Mouse (Mus musculus) liver, adult (tissue): ENCODE data around the gene Gpat2.

Experiments
- GATA4 ChIP-seq: IDR thresholded peaks from 2 replicates; pipeline ENCODE4 v1.6.1; 2014; ENCODE audit warnings: mild to moderate bottlenecking, low read length; ENCODE audit not compliant: insufficient replicate concordance

The Gpat2 gene

DNA sequence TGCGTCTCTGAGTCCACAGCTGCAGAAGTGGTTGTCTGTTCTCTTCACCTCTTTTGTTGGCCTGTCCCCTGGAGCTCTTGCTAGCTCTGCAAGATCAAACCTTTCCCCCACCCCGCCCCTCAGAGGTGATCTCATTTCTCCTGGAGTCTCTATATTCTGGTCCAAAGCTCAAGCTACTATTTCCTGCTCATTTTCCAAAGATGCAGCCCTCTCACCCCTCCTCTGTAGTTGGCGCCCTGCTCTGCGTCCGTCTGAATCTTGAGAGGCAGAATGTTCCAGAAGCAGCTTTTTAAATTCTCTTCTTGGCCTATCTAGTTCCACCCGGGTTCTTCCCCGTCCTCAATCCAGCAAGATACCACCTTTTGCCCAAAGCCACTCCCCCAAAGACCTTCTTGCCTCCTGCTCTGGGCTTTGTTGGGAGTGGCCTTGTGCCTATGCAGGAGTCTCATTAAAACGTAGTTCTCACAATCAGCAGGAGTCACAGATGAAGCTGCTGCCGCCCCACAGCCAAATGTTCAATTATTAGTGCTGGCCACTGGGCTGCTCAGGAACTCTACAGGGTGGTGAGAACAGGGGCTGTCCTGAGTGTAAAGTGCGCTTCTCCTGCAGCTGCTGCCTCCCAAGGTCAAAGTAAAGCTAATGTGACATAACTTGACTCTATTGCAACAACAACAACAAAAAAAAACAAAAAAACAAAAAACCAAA is 6.6 kb upstream of the Gpat2 start:
- TF ChIP-seq GATA4: no peak

DNA sequence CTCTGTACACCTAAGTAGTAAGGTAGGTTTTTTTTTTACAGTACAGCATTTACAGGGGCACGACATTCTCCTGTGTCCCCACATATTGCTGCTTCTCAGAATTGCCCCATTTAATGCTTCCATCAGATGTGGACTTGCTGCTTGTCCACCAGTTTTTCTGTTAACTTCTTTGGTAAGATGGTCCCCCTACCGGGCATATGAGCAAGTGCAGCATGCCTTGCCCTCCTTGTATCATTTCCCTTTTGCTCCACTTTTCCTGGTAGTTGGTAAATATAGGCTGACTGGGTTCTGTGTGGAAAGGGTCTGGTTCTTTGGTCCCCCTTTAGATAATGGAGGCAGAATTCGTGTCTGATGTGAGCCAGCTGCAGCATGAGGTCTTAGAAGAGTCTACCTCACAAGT is 5.2 kb downstream of the Gpat2 start:
- no peak for TF ChIP-seq GATA4

DNA sequence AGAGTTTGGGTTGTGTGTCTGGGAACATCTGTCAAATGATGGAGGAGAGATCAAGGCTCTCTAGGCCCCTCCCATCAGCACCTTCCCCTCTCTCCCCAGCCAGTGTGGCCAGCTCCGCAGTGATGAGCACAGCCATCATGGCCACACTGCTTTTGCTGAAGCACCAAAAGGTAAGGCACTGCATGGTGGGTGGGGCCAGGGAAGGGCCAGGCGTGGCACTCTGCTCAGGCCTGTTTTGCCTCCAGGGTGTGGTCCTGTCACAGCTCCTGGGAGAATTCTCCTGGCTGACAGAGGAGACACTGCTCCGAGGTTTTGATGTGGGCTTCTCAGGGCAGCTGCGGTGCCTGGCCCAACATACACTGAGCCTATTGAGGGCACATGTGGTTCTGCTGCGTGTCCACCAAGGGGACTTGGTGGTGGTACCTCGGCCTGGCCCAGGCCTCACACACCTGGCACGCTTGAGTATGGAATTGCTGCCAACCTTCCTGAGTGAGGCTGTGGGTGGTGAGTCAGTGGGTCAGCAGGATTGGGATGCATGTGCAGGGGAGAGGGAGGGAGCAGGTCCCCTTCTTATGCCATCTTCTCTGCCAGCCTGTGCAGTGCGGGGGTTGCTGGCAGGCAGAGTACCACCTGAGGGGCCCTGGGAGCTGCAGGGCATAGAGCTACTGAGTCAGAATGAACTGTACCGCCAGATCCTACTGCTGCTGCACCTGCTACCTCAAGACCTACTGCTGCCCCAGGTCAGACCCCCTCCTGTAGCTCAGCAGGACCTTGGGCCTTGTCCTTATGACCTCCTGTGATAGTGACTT is 8.7 kb downstream of the Gpat2 start:
- no peak for TF ChIP-seq GATA4

DNA sequence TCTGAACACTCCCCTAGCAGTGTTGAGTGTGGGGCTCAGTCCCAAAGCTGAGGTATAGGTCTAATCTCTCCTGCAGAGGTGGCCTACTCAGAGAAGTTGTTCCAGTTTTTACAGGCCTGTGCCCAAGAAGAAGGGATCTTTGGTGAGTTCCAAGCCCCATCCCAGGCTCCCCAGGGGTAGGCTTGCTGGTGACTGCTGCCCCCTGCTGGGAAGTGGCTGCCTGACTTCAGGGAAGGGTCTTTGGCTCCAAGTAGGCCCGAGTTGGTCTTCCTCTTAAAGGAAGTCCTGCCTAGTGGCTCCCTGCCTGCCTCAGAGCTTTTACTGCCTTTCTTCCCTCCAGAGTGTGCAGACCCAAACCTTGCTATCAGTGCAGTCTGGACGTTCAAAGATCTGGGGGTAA is 10.1 kb downstream of the Gpat2 start:
- TF ChIP-seq GATA4: no peak

DNA sequence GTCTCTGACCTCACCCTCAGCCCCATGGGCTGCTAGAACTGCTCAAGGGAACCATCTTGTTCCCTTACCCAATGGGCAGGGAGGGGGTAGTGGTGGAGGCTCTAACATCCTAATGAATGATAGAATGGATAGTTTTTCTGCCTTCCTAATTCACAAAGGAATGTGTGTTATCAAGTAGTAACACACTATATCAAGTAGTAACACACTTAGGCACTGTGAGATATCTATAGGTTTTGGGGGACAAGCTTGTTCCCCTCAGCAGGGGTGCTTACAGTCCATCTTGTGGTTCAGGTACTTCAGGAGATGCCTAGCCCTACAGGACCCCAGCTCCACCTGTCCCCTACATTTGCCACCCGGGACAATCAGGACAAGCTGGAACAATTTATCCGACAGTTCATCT is 10.6 kb downstream of the Gpat2 start:
- no peak for TF ChIP-seq GATA4

DNA sequence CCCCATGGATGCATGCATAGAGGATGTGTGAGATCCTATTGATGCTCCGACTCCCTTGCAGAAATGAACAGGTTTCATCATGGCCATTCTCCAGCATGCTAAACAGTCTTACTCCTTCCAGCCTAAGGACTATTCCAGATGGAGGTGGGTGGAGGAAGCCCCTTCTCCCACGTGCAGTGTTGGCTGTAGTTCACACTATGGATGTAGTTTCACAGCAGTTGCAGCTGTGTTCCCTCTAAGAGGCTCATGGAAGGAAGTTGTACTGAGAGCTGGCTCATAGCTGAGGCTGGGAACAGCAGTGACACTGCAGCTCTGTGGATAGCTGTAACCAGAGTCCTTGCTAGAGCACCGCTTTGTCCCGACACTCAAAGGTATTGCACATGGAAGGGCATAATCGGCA is 12.7 kb downstream of the Gpat2 start:
- no peak for TF ChIP-seq GATA4

DNA sequence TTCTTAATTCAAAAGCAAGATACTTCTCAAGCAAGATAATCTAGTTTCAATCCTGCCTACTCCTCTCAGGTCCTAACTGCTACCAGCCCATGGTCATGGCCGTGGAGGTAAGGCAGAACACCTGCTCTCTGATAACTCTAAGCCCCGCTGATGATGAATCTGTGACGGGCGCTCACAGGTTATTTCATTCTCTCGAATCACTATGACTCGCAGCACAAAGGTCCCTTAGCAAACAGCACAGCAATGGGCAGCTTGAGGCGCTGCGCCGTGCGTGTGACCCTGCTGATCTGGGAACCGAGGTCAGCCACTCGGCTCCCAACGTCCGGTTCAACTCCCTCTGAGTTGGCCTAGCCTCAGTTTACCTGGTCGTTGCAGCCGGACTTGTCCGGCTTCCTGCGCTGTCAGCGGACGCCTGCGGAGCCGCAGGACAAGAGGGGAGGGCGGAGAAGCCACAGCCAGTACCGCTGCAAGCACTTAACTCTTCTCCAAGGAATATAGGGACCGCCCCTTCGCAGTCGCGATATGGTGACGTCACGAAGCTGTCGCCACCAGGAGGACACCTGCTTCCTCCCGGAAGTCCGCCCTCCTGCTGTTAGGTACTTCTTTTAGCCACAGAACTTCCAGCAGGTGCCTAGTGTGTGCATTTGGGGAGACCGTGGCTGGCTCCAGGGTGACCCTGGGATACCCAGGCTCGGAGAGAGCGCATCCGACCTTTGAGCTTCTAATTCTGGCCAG is 19.2 kb downstream of the Gpat2 start, which contains the start of gene Fahd2a:
TSS of gene Fahd2a (minus strand) at position 511 of the 735 bp plus-strand sequence.
- no peak for TF ChIP-seq GATA4

DNA sequence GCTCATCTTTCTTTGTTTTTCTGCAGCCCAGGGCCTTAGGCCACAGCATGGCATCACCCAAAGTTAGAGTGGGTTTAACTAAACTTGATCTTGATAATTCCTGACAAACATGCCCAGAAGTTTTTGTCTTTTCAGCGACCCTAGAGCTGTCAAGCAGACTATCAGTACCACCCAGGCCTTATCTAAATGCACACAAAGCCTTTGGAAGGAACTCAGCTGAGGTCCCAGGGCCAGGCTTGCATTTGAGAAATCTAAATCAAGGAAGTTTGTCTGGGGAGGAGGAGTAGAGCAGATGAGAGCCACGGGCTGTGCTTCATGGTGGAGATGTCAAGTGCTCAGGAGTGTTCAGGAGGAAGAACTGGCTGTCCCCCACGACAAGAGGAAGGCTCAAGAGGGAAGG is 21.8 kb downstream of the Gpat2 start:
- no peak for TF ChIP-seq GATA4

DNA sequence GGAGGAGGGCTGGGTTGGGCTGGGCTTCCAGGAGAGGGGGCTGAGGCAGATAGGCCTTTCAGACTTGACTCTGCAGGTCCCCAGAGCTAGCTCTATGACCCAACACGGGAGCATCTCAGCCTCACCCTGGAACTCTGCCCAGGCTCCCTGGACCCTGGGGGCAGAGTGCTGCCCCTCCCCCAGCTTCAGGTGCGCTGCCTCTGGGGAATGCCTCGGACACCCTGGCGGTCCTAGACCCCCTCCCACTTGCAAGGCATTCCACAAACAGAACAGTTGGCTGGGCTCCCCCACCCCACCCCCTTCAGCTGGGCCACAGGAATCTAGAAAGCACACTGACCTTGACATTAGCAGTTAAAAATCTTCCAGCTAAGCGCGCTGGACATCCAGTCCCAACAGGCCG is 24.7 kb downstream of the Gpat2 start:
- TF ChIP-seq GATA4: no peak

DNA sequence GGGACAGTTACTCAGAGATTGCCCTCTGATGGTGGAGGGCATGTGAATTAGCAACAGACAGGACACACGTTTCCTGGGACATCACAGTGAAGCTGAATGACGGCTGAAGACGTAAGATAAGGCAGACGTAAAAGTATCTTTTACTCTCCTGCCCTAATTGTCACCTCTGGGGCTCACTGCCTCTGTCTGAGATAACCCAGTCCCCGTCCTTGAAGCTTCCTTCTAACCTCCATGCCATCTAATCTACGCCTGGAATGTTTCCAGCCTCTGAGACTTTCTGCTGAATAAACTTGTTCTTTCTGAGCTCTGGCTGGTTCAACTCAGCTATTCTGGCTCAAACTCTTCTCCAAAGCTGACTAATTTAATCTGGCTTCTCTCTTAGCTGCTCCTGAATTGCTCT is 26.7 kb downstream of the Gpat2 start:
- peak; percentile 53; the same call in 1 of the 2 replicates for TF ChIP-seq GATA4

DNA sequence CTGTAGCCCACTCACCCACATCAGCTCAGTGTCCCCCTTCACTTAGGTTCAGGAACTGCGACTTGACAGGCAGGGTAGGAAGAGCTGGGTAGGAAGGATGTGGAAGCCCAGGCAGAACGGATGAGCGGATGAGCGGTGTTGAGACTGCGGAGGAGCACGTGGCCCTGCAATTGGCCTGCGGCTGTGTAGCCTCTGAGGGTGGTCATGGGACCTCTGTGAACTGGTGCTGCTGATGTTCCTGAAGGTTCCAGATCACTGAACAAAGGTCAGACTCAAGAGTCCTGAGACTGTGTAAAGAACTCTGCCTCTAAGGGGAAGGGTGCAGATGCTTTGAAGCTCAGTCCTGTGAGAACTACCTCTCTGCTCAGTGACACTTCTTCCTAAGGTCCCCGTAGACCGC is 28.1 kb downstream of the Gpat2 start:
- no peak for TF ChIP-seq GATA4

DNA sequence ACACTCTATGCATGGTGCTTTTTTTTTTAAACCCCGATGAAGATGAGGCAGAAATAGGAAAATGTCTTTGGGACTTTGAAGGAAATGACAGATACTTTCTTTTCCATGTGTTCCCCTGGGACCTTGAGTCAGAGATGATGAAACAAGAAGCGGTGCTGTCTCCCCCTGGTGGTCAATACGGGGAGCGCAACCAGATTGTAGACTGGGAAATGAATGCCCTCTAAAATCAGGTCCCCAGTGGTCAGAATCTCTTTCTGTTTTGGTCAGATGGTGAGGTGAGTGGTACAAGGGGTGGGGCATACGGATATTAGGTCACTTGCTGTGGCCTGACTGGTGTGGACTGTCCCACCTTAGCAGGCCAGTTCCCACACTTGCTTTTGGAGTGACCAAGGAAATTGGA is 28.8 kb downstream of the Gpat2 start:
- no peak for TF ChIP-seq GATA4

DNA sequence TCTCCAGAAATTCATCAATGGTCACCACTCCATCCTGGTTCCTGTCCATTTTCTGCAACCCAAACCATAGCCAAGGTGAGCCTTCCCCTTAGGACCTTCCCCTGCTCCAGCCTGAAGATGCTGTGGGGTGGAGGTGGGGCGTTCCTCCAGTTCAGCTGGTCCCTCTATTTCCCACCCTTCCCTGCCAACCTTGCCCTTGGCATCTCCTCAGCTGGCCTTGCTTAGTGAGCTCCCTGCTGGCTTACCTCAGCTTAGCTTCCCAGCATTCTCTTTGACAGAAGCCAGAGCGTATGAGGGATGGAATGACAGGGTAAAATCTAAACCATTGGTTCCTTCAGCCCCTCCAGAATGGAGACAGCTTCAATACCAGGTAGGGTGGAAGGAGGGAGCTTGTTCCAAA is 34.3 kb downstream of the Gpat2 start:
- TF ChIP-seq GATA4: no peak

DNA sequence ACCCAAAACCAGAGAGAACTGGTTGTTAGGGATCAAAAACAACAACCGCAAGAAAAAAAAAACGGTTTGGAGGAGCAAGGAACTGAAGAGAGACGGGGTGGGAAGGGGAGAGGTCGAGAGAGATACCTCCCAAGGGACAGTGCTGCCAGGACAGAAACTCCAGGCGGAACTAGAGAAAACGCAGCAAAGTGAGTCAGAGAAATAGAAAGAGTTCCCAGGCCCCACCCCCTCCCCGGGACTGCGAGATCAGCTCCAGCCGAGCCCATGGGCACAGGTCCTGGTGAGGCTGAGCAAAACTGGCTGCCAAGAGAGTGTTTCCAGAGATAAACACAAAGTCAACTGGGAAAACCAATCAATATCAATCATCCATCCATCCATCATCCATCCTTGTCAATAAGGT is 36.4 kb downstream of the Gpat2 start:
- TF ChIP-seq GATA4: no peak

DNA sequence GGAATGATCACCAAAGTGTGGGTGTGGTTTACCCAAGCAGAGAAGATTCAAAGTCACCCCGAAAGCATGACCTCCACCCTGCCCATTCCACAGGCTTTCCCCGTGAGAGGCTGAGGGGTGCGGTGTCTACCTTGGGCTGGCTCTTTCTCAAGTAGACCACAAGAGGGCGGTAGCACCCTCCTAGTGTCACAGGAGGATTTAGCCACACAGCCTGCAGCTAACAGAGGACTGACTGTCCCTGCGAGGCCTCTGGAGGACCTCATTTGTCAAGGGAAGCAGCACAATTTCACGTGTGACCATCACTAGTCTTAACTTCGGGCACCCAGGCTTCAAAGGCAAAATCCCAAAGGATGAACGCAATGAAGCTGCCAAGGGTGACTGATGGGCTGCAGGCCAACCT is 37.3 kb downstream of the Gpat2 start:
- no peak for TF ChIP-seq GATA4

DNA sequence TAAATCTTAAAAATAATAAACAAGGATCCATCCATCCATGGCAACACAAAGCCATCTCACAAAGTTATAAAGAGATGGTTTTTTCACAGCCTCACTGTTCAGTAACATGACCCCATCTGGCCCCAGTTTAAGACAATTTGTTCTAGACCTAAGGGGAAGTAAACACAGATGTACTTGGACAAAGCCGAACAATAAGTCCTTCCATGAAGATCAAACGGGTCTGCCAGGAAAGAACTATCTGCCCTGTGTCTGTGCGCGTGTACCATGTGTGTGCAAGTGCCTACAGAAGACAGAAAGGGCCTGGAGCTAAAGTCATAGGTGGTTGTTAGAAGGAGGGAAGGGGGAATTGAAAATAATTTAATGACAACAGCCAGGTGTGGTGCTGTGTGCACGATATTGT is 45.2 kb downstream of the Gpat2 start:
- TF ChIP-seq GATA4: no peak
